Mouse (Mus musculus) testis, adult 2 months (tissue): ENCODE data around the gene Orai3.

ENCODE experiments used
- CTCF ChIP-seq: fragments of 200-500 bp; IDR thresholded peaks from 2 replicates; pipeline ENCODE4 v1.5.1; 2012; ENCODE audit warnings: low read depth, mild to moderate bottlenecking, inconsistent platforms, low read length, moderate library complexity; ENCODE audit not compliant: control insufficient read depth, insufficient read depth, insufficient replicate concordance
- POLR2A ChIP-seq: fragments of 200-500 bp; IDR thresholded peaks from 2 replicates; pipeline ENCODE4 v1.6.1; 2012; ENCODE audit warnings: low read depth, mild to moderate bottlenecking, inconsistent platforms, low read length, moderate library complexity; ENCODE audit not compliant: control insufficient read depth

GRCm38 (mm10) chr7:127800435-127801009 lies 30.9 kb downstream of the Orai3 start, which contains the start of gene Hsd3b7:
- TF ChIP-seq POLR2A (peak; percentile 50; the same call in 1 of the 2 replicates), CTCF (peak; percentile 55)
